Mouse (Mus musculus): Measurements from ENCODE around the gene Arfgap3. TPM values are rescaled to one million over a fixed set of nuclear protein-coding genes. Genes with fewer than 3 reads are reported as not detected.
"Not testable (repeated sequence)": the region's sequence is repeated elsewhere in the genome, so short reads cannot be mapped to it uniquely, and the experiment has no call there.

Gene Arfgap3
- polyA plus RNA-seq, 1 experiment from 2014 or later, result 34.0 TPM

DNA sequence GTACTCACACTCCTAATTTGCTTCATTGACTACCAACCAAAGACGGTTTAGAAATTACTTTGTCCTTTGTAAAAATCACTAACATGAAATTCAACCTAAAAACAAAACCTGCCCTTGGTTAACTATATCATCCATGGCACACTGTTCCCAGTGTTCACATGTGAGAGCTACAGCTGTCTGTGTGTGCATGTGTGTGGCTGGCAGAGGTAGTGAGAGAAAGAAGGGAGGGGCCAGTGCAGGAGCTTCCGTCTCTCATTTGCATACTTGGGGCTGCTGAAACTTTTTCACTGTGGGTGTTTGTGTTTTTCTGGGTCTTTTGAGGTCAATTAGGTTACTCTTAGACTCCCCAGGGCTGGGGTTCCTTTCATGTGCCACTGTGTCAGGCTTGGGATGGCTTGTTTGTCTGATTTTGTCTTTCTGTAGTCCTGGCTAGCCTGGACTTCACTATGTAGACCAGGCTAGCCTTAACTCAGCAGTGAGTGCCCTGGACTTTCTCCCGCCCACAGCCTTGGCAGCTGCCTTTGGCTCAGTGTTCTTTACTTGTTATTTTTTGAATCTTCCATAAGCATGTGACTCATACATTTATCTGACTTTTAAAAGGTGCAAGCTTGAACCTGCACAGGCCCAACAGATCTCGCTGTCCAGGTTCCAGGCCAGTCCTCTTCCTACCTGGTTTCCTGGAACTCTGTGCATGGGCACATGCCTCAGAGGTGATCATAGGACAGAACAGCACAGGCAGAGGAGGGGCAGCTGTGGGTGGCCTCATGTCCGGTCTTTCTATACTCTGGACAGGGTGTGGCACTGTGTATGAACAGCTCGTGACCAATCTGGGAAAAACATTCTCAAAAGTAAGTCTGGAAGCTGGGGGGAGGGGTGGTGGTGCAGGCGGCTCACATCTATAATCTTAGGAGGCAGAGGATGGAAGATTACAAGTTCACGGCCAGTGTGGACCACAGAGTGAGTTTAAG lies 11.9 kb downstream of the Arfgap3 start:
- Histone ChIP-seq H3K27me3 (ENCODE audit: low read depth, poor library complexity, severe bottlenecking) (no peaks in the 10 kb centered on the region), H3K27ac (no peak overlapping the region), H3K36me3 (peaks cover 61% of the 10 kb centered on the region), H3K4me1 (no peaks in the 10 kb centered on the region), H3K4me3 (no peak overlapping the region), H3K9me3 (replicated peaks) (no peaks in the 10 kb centered on the region)
- 86% methylated on average over 8 of the region's 8 CpGs for WGBS
- DNase-seq (ENCODE audit: low spot score), result no peak

DNA sequence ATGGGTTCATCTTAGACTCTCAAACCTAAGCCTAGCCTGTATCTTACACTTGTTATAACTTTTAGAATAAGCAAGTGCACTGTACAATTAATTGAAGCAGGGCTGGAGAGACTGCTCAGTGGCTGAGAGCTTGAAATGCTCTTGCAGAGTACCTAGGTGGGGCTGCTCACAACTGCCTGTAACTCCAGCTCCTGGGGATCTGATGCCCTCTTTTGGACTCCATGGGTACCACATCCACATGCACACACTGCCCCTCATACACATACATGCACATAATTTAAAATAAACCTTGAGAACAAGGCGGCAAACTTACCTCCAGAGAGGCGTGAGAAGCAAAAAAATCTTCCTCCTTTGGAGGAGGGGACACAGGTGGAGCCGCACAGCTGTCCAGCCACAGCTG lies 17.7 kb downstream of the Arfgap3 start:
- 78% methylated on average over 3 of the region's 3 CpGs for WGBS
- Histone ChIP-seq H3K36me3 (peaks cover 77% of the 10 kb centered on the region), H3K27me3 (ENCODE audit: low read depth, poor library complexity, severe bottlenecking) (no peaks in the 10 kb centered on the region), H3K4me1 (peaks cover 7% of the 10 kb centered on the region), H3K4me3 (no peak overlapping the region), H3K27ac (no peak overlapping the region), H3K9me3 (replicated peaks) (no peaks in the 10 kb centered on the region)
- DNase-seq (ENCODE audit: low spot score), result no peak

DNA sequence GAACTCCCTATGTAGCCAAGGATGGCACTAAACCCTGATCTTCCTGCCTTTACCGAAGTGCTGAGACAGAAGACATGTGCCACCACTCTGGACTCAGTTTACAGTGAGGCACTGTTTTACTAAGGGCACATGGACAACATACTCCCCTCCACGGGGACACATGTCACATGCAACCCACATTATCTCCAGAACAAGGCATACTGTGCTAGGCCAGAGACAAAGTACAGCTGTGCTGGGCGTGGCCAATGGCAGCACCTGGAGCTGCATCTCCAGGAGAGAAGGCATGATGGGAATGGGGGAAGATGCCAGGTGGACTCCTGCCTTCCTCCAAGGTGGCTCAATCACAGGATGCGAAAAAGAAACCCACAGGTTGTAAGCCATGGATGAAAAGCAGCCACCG lies 21.1 kb downstream of the Arfgap3 start:
- no peak overlapping the region for H3K27ac ChIP-seq
- H3K4me1 ChIP-seq, result peaks cover 7% of the 10 kb centered on the region
- H3K36me3 ChIP-seq, result peaks cover 60% of the 10 kb centered on the region
- 88% methylated on average over 5 of the region's 5 CpGs for WGBS
- no peaks in the 10 kb centered on the region for H3K9me3 ChIP-seq (replicated peaks)
- H3K4me3 ChIP-seq, result no peak overlapping the region
- DNase-seq (ENCODE audit: low spot score), result no peak
- no peaks in the 10 kb centered on the region for H3K27me3 ChIP-seq (ENCODE audit: low read depth, poor library complexity, severe bottlenecking)

DNA sequence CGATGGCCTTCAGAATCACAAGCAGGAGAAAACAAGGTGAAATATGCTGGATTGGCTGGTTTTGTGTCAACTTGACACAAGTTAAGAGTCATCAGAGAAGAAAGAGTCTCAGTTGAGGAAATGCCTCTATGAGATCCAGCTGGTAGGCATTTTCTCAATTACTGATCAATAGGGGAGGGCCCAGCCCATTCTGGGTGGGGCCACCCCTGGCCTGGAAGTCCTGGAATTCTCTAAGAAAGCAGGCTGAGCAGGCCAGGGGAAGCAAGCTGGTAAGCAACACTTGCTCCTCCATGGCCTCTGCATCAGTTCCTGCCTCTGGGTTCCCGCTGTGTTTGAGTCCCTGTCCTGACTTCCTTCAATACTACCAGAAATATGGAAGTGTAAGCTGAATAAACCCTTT lies 27.0 kb downstream of the Arfgap3 start:
- Histone ChIP-seq H3K9me3 (replicated peaks) (no peaks in the 10 kb centered on the region), H3K27me3 (ENCODE audit: low read depth, poor library complexity, severe bottlenecking) (no peaks in the 10 kb centered on the region), H3K4me3 (no peak overlapping the region), H3K27ac (no peak overlapping the region), H3K36me3 (peaks cover 54% of the 10 kb centered on the region), H3K4me1 (0 out of 2 replicates have a peak, but pooled peaks cover 5% of the 10 kb centered on the region)
- no peak for DNase-seq (ENCODE audit: low spot score)
- WGBS, result 92% methylated on average over 2 of the region's 2 CpGs

DNA sequence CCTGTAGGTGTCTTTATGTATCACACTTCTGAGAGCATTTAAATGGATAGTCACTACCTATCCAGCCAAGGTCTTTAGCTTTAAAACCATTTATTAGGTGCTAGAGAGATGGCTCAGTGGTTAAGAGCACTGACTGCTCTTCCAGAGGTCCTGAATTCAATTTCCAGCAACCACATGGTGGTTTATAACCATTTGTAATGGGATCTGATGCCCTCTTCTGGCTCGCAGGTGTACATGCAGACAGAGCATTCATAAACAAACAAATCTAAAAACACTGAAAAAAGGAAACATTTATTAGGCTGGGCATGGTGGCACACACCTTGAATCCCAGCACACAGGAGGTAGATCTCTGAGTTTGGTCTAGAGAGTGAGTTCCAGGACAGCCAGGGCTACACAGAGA lies 35.1 kb downstream of the Arfgap3 start:
- Histone ChIP-seq H3K27ac (no peak overlapping the region), H3K9me3 (replicated peaks) (no peaks in the 10 kb centered on the region), H3K4me1 (no peaks in the 10 kb centered on the region), H3K4me3 (no peak overlapping the region), H3K27me3 (ENCODE audit: low read depth, poor library complexity, severe bottlenecking) (no peaks in the 10 kb centered on the region), H3K36me3 (peaks cover 65% of the 10 kb centered on the region)
- no peak for DNase-seq (ENCODE audit: low spot score)
- 83% methylated on average over 1 of the region's 1 CpGs for WGBS

GRCm38 (mm10) chr15:83309878-83310277 lies 40.2 kb downstream of the Arfgap3 start:
- H3K27ac ChIP-seq, result no peak overlapping the region
- H3K9me3 ChIP-seq (replicated peaks), result no peaks in the 10 kb centered on the region
- no peaks in the 10 kb centered on the region; the same call in 1 of the 2 replicates for H3K4me1 ChIP-seq
- H3K4me3 ChIP-seq, result no peak overlapping the region
- no peaks in the 10 kb centered on the region for H3K27me3 ChIP-seq (ENCODE audit: low read depth, poor library complexity, severe bottlenecking)
- WGBS, result 93% methylated on average over 5 of the region's 5 CpGs
- H3K36me3 ChIP-seq, result peaks cover 79% of the 10 kb centered on the region
- DNase-seq (ENCODE audit: low spot score), result no peak

- not testable (repeated sequence) for H3K27ac ChIP-seq; DNase-seq (ENCODE audit: low spot score); H3K4me3 ChIP-seq; H3K9me3 ChIP-seq (replicated peaks); H3K27me3 ChIP-seq (ENCODE audit: low read depth, poor library complexity, severe bottlenecking); H3K4me1 ChIP-seq
- WGBS, result 96% methylated on average over 1 of the region's 1 CpGs
- peaks cover 69% of the 10 kb centered on the region for H3K36me3 ChIP-seq
Measured at GRCm38 (mm10) chr15:83308708-83309107, 41.3 kb downstream of the Arfgap3 start.

DNA sequence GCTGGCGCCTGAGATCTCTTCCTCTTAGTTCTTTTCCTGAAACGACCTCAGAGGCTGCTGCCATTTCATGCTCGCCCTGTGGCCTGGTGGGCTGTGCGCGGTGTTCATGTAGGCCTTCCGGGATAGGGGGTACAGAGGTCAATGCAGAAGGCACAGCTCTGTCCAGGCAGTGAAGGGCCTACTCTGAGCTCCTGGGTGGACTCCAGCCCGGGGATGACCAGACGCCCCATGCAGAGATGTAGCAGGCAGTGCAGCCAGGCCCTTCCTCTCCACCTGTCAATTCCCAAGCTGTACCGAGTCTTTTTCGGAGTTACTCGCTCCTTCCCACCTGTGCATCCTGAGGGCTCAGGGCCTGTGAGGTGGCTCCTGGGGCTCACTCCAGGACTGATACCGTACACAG lies 43.9 kb downstream of the Arfgap3 start:
- WGBS, result 90% methylated on average over 12 of the region's 12 CpGs

DNA sequence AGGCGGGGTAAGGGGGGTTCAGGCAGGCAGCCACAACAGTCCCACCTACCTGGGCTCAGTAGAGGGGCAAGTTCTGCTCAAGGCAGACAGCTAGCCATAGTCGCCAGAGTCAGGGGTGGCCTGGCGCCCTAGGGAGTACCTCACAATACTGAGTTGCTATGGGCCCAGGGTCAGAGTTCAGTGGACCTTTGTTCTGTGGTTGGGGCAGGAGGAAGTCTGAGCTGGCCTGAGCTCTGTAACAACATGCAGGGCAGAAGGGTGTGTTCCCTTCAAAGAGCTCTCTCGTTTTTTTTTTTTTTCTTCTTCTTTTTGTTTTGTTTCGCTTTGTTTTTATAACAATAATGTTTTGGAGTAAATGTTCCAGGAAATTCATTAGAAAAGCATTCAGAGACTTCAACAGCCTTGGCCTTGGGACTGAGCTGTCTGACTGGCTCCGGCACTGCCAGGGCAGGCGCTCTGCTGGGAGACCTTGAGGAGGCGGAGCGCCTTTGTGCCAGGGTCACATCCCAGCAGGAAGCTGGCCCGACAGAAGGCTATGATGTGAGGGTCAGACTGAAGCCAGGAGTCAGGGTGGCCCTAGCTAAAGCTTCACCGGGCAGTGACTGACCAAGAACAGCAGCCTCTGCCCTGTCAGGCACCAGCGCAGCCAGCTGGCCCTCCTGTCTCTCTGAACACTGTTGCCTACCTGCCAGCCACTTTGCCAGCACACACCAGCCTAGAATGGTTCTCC lies 44.7 kb downstream of the Arfgap3 start:
- Histone ChIP-seq H3K27ac (peak overlapping the region; percentile 43; the same call in 1 of the 2 replicates), H3K9me3 (replicated peaks) (no peaks in the 10 kb centered on the region), H3K27me3 (ENCODE audit: low read depth, poor library complexity, severe bottlenecking) (no peaks in the 10 kb centered on the region), H3K36me3 (peaks cover 46% of the 10 kb centered on the region), H3K4me1 (peaks cover 5% of the 10 kb centered on the region), H3K4me3 (no peak overlapping the region)
- WGBS, result 79% methylated on average over 12 of the region's 12 CpGs
- DNase-seq (ENCODE audit: low spot score), result no peak

More for the DNA sequence above, 43.9 kb downstream of the Arfgap3 start:
- no peaks in the 10 kb centered on the region for H3K27me3 ChIP-seq (ENCODE audit: low read depth, poor library complexity, severe bottlenecking)
- H3K9me3 ChIP-seq (replicated peaks), result no peaks in the 10 kb centered on the region
- H3K4me3 ChIP-seq, result no peak overlapping the region
- no peak overlapping the region for H3K27ac ChIP-seq
- no peaks in the 10 kb centered on the region; the same call in 1 of the 2 replicates for H3K4me1 ChIP-seq
- DNase-seq (ENCODE audit: low spot score), result no peak
- peaks cover 51% of the 10 kb centered on the region for H3K36me3 ChIP-seq

DNA sequence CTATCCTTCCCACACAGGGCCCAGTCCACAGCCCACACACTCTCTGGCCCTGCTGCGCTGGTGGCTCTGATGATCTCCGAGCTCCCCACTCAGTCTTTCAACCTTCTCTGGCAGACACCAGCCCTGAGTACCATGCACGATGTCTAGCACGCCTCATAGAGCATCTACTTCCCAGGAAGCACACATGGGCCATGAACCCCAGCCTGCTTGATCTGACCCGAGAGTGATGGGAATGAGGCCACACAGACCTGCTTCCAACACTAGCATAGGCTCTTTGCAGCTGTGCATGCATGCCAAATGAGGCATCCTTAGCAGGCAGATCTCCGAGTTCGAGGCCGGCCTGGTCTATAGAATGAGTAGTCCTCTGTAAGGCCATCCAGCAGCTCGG lies 45.2 kb downstream of the Arfgap3 start:
- peak overlapping the region; percentile 16; the same call in 1 of the 2 replicates for H3K27ac ChIP-seq
- 91% methylated on average over 9 of the region's 9 CpGs for WGBS

DNA sequence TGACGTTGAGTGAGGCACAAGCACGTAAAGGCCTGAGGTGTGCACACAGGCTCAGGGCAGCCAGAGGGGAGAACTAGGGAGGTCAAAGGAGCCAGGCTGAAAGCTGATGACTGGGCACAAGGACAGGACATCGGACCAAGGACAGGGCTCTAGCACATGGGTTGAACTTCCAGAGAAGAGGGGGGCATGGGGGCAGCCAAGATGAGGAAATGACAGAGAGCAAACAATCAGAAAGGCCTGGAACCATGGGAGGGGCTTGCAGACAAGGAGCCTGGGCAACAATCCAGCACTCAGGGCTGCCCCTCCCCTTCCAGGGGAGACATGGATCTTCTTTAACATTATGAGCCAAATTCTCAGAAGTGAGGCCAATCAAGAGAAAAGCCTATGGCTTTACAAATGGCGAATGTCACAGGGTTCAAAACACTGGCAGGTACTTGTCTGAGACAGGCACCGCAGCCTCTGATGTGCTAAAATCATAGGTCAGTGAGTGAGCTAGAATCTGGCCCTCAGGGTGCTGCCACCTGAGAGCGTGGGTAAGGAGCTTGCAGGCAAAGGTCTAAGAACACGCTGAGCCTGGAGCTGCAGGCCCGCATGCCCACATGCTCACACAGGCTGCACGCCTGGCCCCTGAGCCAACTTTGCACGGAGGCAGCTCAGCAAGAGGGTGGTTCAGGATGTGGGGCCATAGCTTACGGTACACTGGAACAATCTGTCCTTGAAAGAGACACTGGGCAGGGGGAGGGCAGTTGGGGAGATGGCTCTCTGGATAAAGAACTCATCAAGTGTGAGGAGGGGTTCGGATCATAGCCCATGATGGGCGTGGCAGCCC lies 46.2 kb downstream of the Arfgap3 start:
- Histone ChIP-seq H3K27me3 (ENCODE audit: low read depth, poor library complexity, severe bottlenecking) (no peaks in the 10 kb centered on the region), H3K4me3 (no peak overlapping the region), H3K9me3 (replicated peaks) (no peaks in the 10 kb centered on the region), H3K27ac (no peak overlapping the region), H3K36me3 (peaks cover 44% of the 10 kb centered on the region), H3K4me1 (peaks cover 9% of the 10 kb centered on the region)
- no peak for DNase-seq (ENCODE audit: low spot score)
- WGBS, result 88% methylated on average over 13 of the region's 13 CpGs

More for the DNA sequence above, 45.2 kb downstream of the Arfgap3 start:
- H3K27me3 ChIP-seq (ENCODE audit: low read depth, poor library complexity, severe bottlenecking), result no peaks in the 10 kb centered on the region
- H3K36me3 ChIP-seq, result peaks cover 41% of the 10 kb centered on the region
- H3K4me1 ChIP-seq, result peaks cover 9% of the 10 kb centered on the region
- DNase-seq (ENCODE audit: low spot score), result no peak
- H3K4me3 ChIP-seq, result no peak overlapping the region
- no peaks in the 10 kb centered on the region for H3K9me3 ChIP-seq (replicated peaks)

DNA sequence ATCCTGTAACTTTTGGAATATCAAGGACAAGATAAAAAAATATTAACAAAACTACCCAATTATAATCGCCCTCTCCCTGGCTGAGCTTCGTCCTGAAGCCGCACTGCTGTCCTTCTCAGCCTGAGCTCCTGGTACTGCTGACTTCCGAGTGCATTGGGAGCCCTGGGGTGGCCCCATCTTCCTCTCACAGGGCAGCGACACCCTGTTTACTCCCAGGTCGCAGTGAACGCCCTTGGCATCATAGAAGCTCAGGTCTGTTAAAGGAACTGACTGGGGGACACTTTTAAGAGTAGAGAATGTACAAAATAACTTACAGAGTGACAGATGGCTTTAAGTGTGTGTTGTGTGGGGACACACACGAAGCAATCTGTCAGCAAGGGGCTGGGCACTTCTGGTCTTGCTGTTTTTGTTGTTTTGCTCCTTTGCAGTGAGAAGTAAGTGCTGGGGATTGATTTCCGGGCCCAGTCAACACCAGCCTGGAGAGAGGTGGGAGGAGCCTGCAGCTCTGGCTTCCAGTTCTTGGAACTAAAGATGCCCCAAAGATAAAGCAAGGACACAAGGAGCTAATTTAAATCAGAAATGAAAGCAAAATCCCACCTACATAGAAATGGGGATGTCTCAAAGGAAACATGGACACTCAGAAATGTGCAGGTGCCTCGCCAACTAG lies 50.0 kb downstream of the Arfgap3 start:
- H3K27me3 ChIP-seq (ENCODE audit: low read depth, poor library complexity, severe bottlenecking), result no peaks in the 10 kb centered on the region
- no peak for DNase-seq (ENCODE audit: low spot score)
- H3K27ac ChIP-seq, result no peak overlapping the region
- H3K4me3 ChIP-seq, result no peak overlapping the region
- H3K9me3 ChIP-seq (replicated peaks), result no peaks in the 10 kb centered on the region
- peaks cover 26% of the 10 kb centered on the region for H3K4me1 ChIP-seq
- 58% methylated on average over 10 of the region's 10 CpGs for WGBS
- peaks cover 10% of the 10 kb centered on the region for H3K36me3 ChIP-seq

Measured in limb, embryonic 10.5 days (tissue).